Mouse (Mus musculus): Measurements from ENCODE around the gene Lrmda.
A peak's percentile ranks its signal among the peaks of the same experiment; 100 is the strongest.

Lrmda gene

GRCm38 (mm10) chr14:22326218-22326964, 306.9 kb downstream of the Lrmda start:
- DNase-seq (ENCODE audit: low spot score) = no peak

- DNase-seq (ENCODE audit: low spot score) = no peak
Measured at GRCm38 (mm10) chr14:22329191-22329590, 309.7 kb downstream of the Lrmda start.

- no peak for DNase-seq (ENCODE audit: low spot score)
Measured at GRCm38 (mm10) chr14:22335101-22335820, 315.7 kb downstream of the Lrmda start.

- DNase-seq (ENCODE audit: low spot score) = no peak
Measured at GRCm38 (mm10) chr14:22339176-22339575, 319.7 kb downstream of the Lrmda start.

GRCm38 (mm10) chr14:22343357-22343756, 323.8 kb downstream of the Lrmda start:
- DNase-seq (ENCODE audit: low spot score) = peak; percentile 62

GRCm38 (mm10) chr14:22345248-22345647, 325.7 kb downstream of the Lrmda start:
- DNase-seq (ENCODE audit: low spot score) = no peak

GRCm38 (mm10) chr14:22353626-22354025, 334.1 kb downstream of the Lrmda start:
- DNase-seq (ENCODE audit: low spot score) = no peak

- DNase-seq (ENCODE audit: low spot score) = no peak
Measured at GRCm38 (mm10) chr14:22354769-22355574, 335.5 kb downstream of the Lrmda start.

- DNase-seq (ENCODE audit: low spot score) = peak; percentile 45
Measured at GRCm38 (mm10) chr14:22357991-22358503, 338.5 kb downstream of the Lrmda start.

GRCm38 (mm10) chr14:22364010-22364748, 344.7 kb downstream of the Lrmda start:
- DNase-seq (ENCODE audit: low spot score) = no peak

GRCm38 (mm10) chr14:22364771-22365355, 345.4 kb downstream of the Lrmda start:
- DNase-seq (ENCODE audit: low spot score) = no peak

GRCm38 (mm10) chr14:22367615-22368014, 348.1 kb downstream of the Lrmda start:
- DNase-seq (ENCODE audit: low spot score) = no peak

- peak; percentile 59 for DNase-seq (ENCODE audit: low spot score)
Measured at GRCm38 (mm10) chr14:22371136-22371535, 351.6 kb downstream of the Lrmda start.

GRCm38 (mm10) chr14:22372666-22373360, 353.3 kb downstream of the Lrmda start:
- DNase-seq (ENCODE audit: low spot score) = no peak

- no peak for DNase-seq (ENCODE audit: low spot score)
Measured at GRCm38 (mm10) chr14:22373361-22373745, 353.8 kb downstream of the Lrmda start.

- no peak for DNase-seq (ENCODE audit: low spot score)
Measured at GRCm38 (mm10) chr14:22377148-22377547, 357.6 kb downstream of the Lrmda start.

- DNase-seq (ENCODE audit: low spot score) = no peak
Measured at GRCm38 (mm10) chr14:22382101-22382500, 362.6 kb downstream of the Lrmda start.

- DNase-seq (ENCODE audit: low spot score) = peak; percentile 40
Measured at GRCm38 (mm10) chr14:22393616-22394015, 374.1 kb downstream of the Lrmda start.

GRCm38 (mm10) chr14:22402411-22402810, 382.9 kb downstream of the Lrmda start:
- DNase-seq (ENCODE audit: low spot score) = no peak

- no peak for DNase-seq (ENCODE audit: low spot score)
Measured at GRCm38 (mm10) chr14:22406623-22407022, 387.1 kb downstream of the Lrmda start.

GRCm38 (mm10) chr14:22410826-22411225, 391.3 kb downstream of the Lrmda start:
- DNase-seq (ENCODE audit: low spot score) = no peak
